Mouse (Mus musculus) frontal cortex, adult 2 months (tissue): ENCODE measurements around the gene Gm20920. TPM values are rescaled to one million over a fixed set of nuclear protein-coding genes. Genes with fewer than 3 reads are reported as not detected.
"Not testable (repeated sequence)": the region's sequence is repeated elsewhere in the genome, so short reads cannot be mapped to it uniquely, and the experiment has no call there.

Experiments
- DNase-seq, 2 experiments: peaks; one replicate each; pipeline ENCODE4 v3.0.0; 2022; ENCODE audit warnings: low spot score in 1 of 2; ENCODE audit errors: extremely low spot score in 1 of 2
- polyA plus RNA-seq: library from polyadenylated mRNA; depleted of rRNA; stranded (reverse); fragments of >200 nt; gene quantifications from 2 replicates; pipeline ENCODE4 v1.2.3, GENCODE M21; 2012; rRNA removed

Gm20920 gene
- polyA plus RNA-seq: not detected in 2 replicates

DNA sequence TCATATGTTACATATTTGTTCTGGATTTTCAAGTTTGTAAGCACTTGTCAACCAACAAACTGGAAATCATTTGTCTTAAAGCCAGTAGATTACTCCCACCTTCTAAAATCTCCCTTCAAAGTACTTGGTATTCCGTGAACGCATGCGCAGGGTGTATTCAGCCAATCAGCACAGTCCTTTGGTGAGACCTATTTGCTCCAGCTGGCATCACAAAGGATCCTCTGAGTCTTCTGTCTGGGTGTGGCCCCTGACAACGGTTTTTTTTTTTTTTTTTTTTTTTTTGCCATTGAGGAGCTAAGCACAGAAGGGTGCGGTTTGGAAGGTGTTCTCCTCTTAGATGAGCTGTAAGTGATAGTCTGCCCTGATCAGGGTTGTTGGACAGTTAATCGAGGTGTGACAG, at the start of gene Gm20920:
Gene Gm20920 (plus strand): TSS at position 301 of the 400 bp plus-strand sequence.
- not testable (repeated sequence) for DNase-seq
